Mouse (Mus musculus) MEL (cell line): ENCODE measurements around the gene Asap3. TPM values are rescaled to one million over a fixed set of nuclear protein-coding genes. Genes with fewer than 3 reads are reported as not detected.
A peak's percentile ranks its signal among the peaks of the same experiment; 100 is the strongest.

Experiments
- DNase-seq: peaks from one replicate; pipeline ENCODE4 v3.0.0; 2011; ENCODE audit warnings: low read depth, low spot score
- H3K27ac ChIP-seq: 2 replicates; pipeline ENCODE4 v1.5.1; 2012; ENCODE audit warnings: low read depth, mild to moderate bottlenecking, control low read depth, low read length, moderate library complexity; ENCODE audit not compliant: control insufficient read depth
- H3K27me3 ChIP-seq, 2 experiments: fragments of 150-350 bp in 1 of 2; sonication (generic) in 1 of 2; 2 replicates each; pipeline ENCODE4 v1.6.1; 2012; ENCODE audit warnings: low read length in 2 of 2, mild to moderate bottlenecking in 2 of 2, improper control_type of control experiment in 1 of 2, moderate library complexity in 1 of 2; ENCODE audit not compliant: insufficient read depth in 2 of 2, control insufficient read depth in 1 of 2
- H3K36me3 ChIP-seq, 2 experiments: 2 replicates each; pipeline ENCODE4 v1.6.1; 2012 to 2014; ENCODE audit warnings: low read length in 2 of 2, improper control_type of control experiment in 1 of 2, inconsistent platforms in 1 of 2, mild to moderate bottlenecking in 1 of 2; ENCODE audit not compliant: insufficient read depth in 2 of 2, control insufficient read depth in 1 of 2
- H3K4me1 ChIP-seq, 2 experiments: fragments of 150-350 bp in 1 of 2; sonication (generic) in 1 of 2; 2 replicates each; pipeline ENCODE4 v1.6.1; 2012; ENCODE audit warnings: low read length in 2 of 2, improper control_type of control experiment in 1 of 2, mild to moderate bottlenecking in 1 of 2; ENCODE audit not compliant: insufficient read depth in 2 of 2, control insufficient read depth in 1 of 2
- H3K4me3 ChIP-seq, 2 experiments: fragments of 150-350 bp in 1 of 2; sonication (generic) in 1 of 2; 2 replicates each; pipeline ENCODE4 v1.5.1; 2012; ENCODE audit warnings: low read depth in 2 of 2, low read length in 2 of 2, mild to moderate bottlenecking in 2 of 2, moderate library complexity in 2 of 2, control low read depth in 1 of 2, improper control_type of control experiment in 1 of 2; ENCODE audit not compliant: control insufficient read depth in 1 of 2, insufficient read depth in 1 of 2
- H3K79me2 ChIP-seq: 2 replicates; pipeline ENCODE4 v1.6.1; 2012; ENCODE audit warnings: mild to moderate bottlenecking, low read length, moderate library complexity; ENCODE audit not compliant: control insufficient read depth, poor library complexity, insufficient read depth
- H3K9ac ChIP-seq: 2 replicates; pipeline ENCODE4 v1.6.1; 2012; ENCODE audit warnings: low read depth, mild to moderate bottlenecking, control low read depth, low read length, moderate library complexity; ENCODE audit not compliant: control insufficient read depth, poor library complexity, severe bottlenecking
- H3K9me3 ChIP-seq: fragments of 150-350 bp; sonication (generic); replicated peaks from 2 replicates; pipeline ENCODE4 v1.6.1; 2012; ENCODE audit warnings: mild to moderate bottlenecking, low read length, improper control_type of control experiment, moderate library complexity; ENCODE audit not compliant: insufficient read depth
- CTCF ChIP-seq, 3 experiments: IDR thresholded peaks in 2 of 3; conservative IDR thresholded peaks in 1 of 3; 2 replicates each; pipeline ENCODE4 v1.5.1; 2011 to 2012; ENCODE audit warnings: low read length in 3 of 3, low read depth in 2 of 3, mild to moderate bottlenecking in 2 of 3, improper control_type of control experiment in 1 of 3, inconsistent platforms in 1 of 3, mixed read lengths in 1 of 3, moderate library complexity in 1 of 3; ENCODE audit not compliant: control insufficient read depth in 1 of 3, insufficient read depth in 1 of 3, poor library complexity in 1 of 3, severe bottlenecking in 1 of 3
- EP300 ChIP-seq, 2 experiments: IDR thresholded peaks; 2 replicates each; pipeline ENCODE4 v1.6.1; 2011; ENCODE audit warnings: improper control_type of control experiment in 2 of 2, low read length in 2 of 2, low read depth in 1 of 2, mild to moderate bottlenecking in 1 of 2
- ETS1 ChIP-seq: IDR thresholded peaks from 2 replicates; pipeline ENCODE4 v1.6.1; 2012; ENCODE audit warnings: low read depth, mild to moderate bottlenecking, inconsistent platforms, low read length, improper control_type of control experiment, moderate library complexity
- GATA1 ChIP-seq: IDR thresholded peaks from 2 replicates; pipeline ENCODE4 v1.6.1; 2011; ENCODE audit warnings: low read depth, low read length, improper control_type of control experiment
- HCFC1 ChIP-seq: IDR thresholded peaks from 2 replicates; pipeline ENCODE4 v1.6.1; 2012; ENCODE audit warnings: low read depth, mild to moderate bottlenecking, inconsistent platforms, low read length, improper control_type of control experiment, moderate library complexity
- JUND ChIP-seq: IDR thresholded peaks from 2 replicates; pipeline ENCODE4 v1.6.1; 2011; ENCODE audit warnings: low read depth, mild to moderate bottlenecking, improper control_type of control experiment, low read length
- KAT2A ChIP-seq: conservative IDR thresholded peaks from 2 replicates; pipeline ENCODE4 v1.6.1; 2012; ENCODE audit warnings: low read depth, low read length, improper control_type of control experiment, inconsistent platforms
- MAFK ChIP-seq: IDR thresholded peaks from 2 replicates; pipeline ENCODE4 v1.6.1; 2011; ENCODE audit warnings: low read depth, mild to moderate bottlenecking, low read length, improper control_type of control experiment, borderline replicate concordance
- MXI1 ChIP-seq: IDR thresholded peaks from 2 replicates; pipeline ENCODE4 v1.6.1; 2011; ENCODE audit warnings: mild to moderate bottlenecking, low read depth, low read length, improper control_type of control experiment
- NELFE ChIP-seq: IDR thresholded peaks from 2 replicates; pipeline ENCODE4 v1.6.1; 2011; ENCODE audit warnings: low read depth, low read length, improper control_type of control experiment
- NRF1 ChIP-seq: IDR thresholded peaks from 2 replicates; pipeline ENCODE4 v1.6.1; 2014; ENCODE audit warnings: low read depth, mild to moderate bottlenecking, inconsistent platforms, low read length, improper control_type of control experiment, moderate library complexity; ENCODE audit not compliant: poor library complexity, insufficient read depth, severe bottlenecking
- POLR2A ChIP-seq, 2 experiments: IDR thresholded peaks; 2 replicates each; pipeline ENCODE4 v1.6.1; 2011 to 2012; ENCODE audit warnings: low read length in 2 of 2, mild to moderate bottlenecking in 2 of 2, control low read depth in 1 of 2, improper control_type of control experiment in 1 of 2, low read depth in 1 of 2, moderate library complexity in 1 of 2; ENCODE audit not compliant: control insufficient read depth in 1 of 2, insufficient read depth in 1 of 2, poor library complexity in 1 of 2
- POLR2AphosphoS5 ChIP-seq: IDR thresholded peaks from 2 replicates; pipeline ENCODE4 v1.6.1; 2012; ENCODE audit warnings: low read depth, borderline replicate concordance, mild to moderate bottlenecking, inconsistent platforms, low read length, moderate library complexity, mixed read lengths
- RCOR1 ChIP-seq: IDR thresholded peaks from 2 replicates; pipeline ENCODE4 v1.6.1; 2012; ENCODE audit warnings: low read depth, mild to moderate bottlenecking, inconsistent platforms, low read length, improper control_type of control experiment
- SIN3A ChIP-seq: IDR thresholded peaks from 2 replicates; pipeline ENCODE4 v1.6.1; 2012; ENCODE audit warnings: low read length, improper control_type of control experiment, inconsistent platforms
- TAL1 ChIP-seq: IDR thresholded peaks from 2 replicates; pipeline ENCODE4 v1.6.1; 2012; ENCODE audit warnings: mild to moderate bottlenecking, inconsistent platforms, low read length, moderate library complexity, mixed read lengths
- TBP ChIP-seq: IDR thresholded peaks from 2 replicates; pipeline ENCODE4 v1.8.0; 2011; ENCODE audit warnings: low read depth, low read length, improper control_type of control experiment
- TCF12 ChIP-seq: IDR thresholded peaks from 2 replicates; pipeline ENCODE4 v1.6.1; 2014; ENCODE audit warnings: low read depth, mild to moderate bottlenecking, inconsistent platforms, low read length, improper control_type of control experiment, moderate library complexity
- USF1 ChIP-seq: IDR thresholded peaks from 2 replicates; pipeline ENCODE4 v1.6.1; 2014; ENCODE audit warnings: low read depth, mild to moderate bottlenecking, inconsistent platforms, low read length, improper control_type of control experiment, moderate library complexity
- ZC3H11A ChIP-seq: IDR thresholded peaks from 2 replicates; pipeline ENCODE4 v1.6.1; 2012; ENCODE audit warnings: low read depth, mild to moderate bottlenecking, inconsistent platforms, low read length, improper control_type of control experiment
- ZKSCAN1 ChIP-seq: IDR thresholded peaks from 2 replicates; pipeline ENCODE4 v1.6.1; 2012; ENCODE audit warnings: low read depth, mild to moderate bottlenecking, inconsistent platforms, low read length, improper control_type of control experiment, moderate library complexity
- ZNF384 ChIP-seq: IDR thresholded peaks from 2 replicates; pipeline ENCODE4 v1.6.1; 2012; ENCODE audit warnings: low read depth, mild to moderate bottlenecking, inconsistent platforms, low read length, improper control_type of control experiment
- polyA plus RNA-seq, 2 experiments: library from polyadenylated mRNA; stranded (reverse) in 1 of 2; unstranded in 1 of 2; fragments of >175 nt in 1 of 2; fragments of >200 nt in 1 of 2; gene quantifications; 2 replicates each; pipeline versions ENCODE4 v1.2.1 to v1.2.4; 2012; ENCODE audit warnings: low replicate concordance in 2 of 2, low read depth in 1 of 2; ENCODE audit not compliant: insufficient read length in 2 of 2, insufficient read depth in 1 of 2, missing spikeins in 1 of 2
- total RNA-seq: library from RNA; depleted of rRNA; stranded (reverse); fragments of 300-350 nt; gene quantifications from 2 replicates; pipeline ENCODE4 v1.2.3, GENCODE M21; 2012

The Asap3 gene
- total and polyA plus RNA-seq, 3 experiments, result 0.04 to 0.33 TPM; not detected in 1

DNA sequence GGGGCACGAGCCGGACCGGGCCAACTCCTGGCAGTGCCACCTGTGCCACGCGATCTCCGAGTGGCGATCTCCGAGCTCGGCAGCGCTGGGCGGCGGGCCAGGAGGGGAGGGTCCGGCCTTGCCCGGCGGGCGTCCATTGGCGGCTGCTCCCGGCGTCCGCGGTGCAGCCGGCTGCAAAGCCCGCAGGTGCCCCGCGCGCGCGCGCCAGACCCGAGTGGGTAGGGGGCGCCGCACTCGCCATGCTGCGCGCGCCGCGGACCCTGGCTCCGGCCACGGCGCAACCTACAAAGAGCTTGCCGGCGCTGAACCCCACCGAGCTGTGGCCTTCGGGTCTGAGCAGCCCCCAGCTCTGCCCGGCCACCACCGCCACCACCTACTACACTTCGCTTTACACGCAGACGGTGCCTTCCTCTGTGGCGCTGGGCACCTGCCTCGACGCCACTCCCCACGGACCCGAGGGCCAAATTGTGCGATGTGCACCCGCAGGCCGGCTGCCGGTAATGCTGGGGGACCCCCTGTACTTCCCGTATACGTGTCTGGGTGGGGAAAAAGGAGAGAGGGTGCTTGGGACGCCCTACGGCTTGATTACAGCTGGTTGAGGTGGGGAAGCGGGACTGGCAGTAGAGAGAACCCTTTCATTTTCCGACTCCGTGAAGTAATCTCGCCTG is 33.5 kb upstream of the Asap3 start (continued):
- TF ChIP-seq ZNF384 (no peak), JUND (no peak), GATA1 (no peak), HCFC1 (no peak)

- peak overlapping the region; percentile 99 for H3K27ac ChIP-seq
- TF ChIP-seq SIN3A (peak; percentile 11), NRF1 (peak; percentile 19; the same call in 1 of the 2 replicates), POLR2A (IDR thresholded peaks at IDR 0.05; ENCODE audit: control insufficient read depth in 1 of 2, insufficient read depth in 1 of 2, low read depth in 1 of 2, low read length in 2 of 2, poor library complexity in 1 of 2) (peak in 1 of 2 experiments; percentile 25; a peak in 1 of 4 replicates), TBP (0 out of 2 replicates have a peak, but pooled peaks have one; percentile 10), HCFC1 (0 out of 2 replicates have a peak, but pooled peaks have one; percentile 17), ZKSCAN1 (no peak), NELFE (peak; percentile 2; the same call in 1 of the 2 replicates), POLR2AphosphoS5 (no peak), MXI1 (peak; percentile 23; the same call in 1 of the 2 replicates), USF1 (no peak)
- TF ChIP-seq, all 39 proteins: peak for 7
- peaks cover 42% of the 10 kb centered on the region for H3K79me2 ChIP-seq
- H3K9ac ChIP-seq, result peak overlapping the region; percentile 99
- H3K4me1 ChIP-seq, result peaks cover 15 to 45% of the 10 kb centered on the region in 2 experiments
- H3K9me3 ChIP-seq, result no peaks in the 10 kb centered on the region
- DNase-seq, result no peak
- peaks cover 0 to 37% of the 10 kb centered on the region in 2 experiments; a peak in 2 of 4 replicates for H3K36me3 ChIP-seq
- peak overlapping the region; percentile 44 to 92 for H3K4me3 ChIP-seq
- H3K27me3 ChIP-seq, result no peaks in the 10 kb centered on the region
Measured at GRCm38 (mm10) chr4:136173210-136173715, 32.9 kb upstream of the Asap3 start.

GRCm38 (mm10) chr4:136174216-136175193 is 31.7 kb upstream of the Asap3 start:
- Histone ChIP-seq H3K4me1 (peaks cover 18 to 57% of the 10 kb centered on the region in 2 experiments), H3K36me3 (peaks cover 0 to 49% of the 10 kb centered on the region in 2 experiments; a peak in 2 of 4 replicates), H3K9ac (peak overlapping the region; percentile 99), H3K9me3 (no peaks in the 10 kb centered on the region), H3K79me2 (peaks cover 42% of the 10 kb centered on the region), H3K27me3 (no peaks in the 10 kb centered on the region), H3K27ac (peak overlapping the region; percentile 99), H3K4me3 (peak overlapping the region; percentile 15 to 92)
- DNase-seq, result peak; percentile 92
- TF ChIP-seq MAFK (no peak; the same call in 1 of the 2 replicates), RCOR1 (peak; percentile 74), KAT2A (no peak), ZNF384 (no peak), JUND (no peak), CTCF (IDR thresholded peaks at IDR 0.05 in 2 of 3, conservative IDR thresholded peaks at IDR 0.05 in 1 of 3; ENCODE audit: control insufficient read depth in 1 of 3, insufficient read depth in 1 of 3, low read depth in 2 of 3, low read length in 3 of 3, poor library complexity in 1 of 3, severe bottlenecking in 1 of 3) (peak in 1 of 3 experiments; percentile 16; a peak in 2 of 6 replicates), SIN3A (peak; percentile 58), MXI1 (no peak; the same call in 1 of the 2 replicates), TCF12 (peak; percentile 52; the same call in 1 of the 2 replicates), TBP (no peak), NRF1 (no peak), EP300 (IDR thresholded peaks at IDR 0.05; ENCODE audit: low read depth in 1 of 2, low read length in 2 of 2) (peak in 1 of 2 experiments; percentile 41; a peak in 1 of 4 replicates), ETS1 (peak; percentile 72), TAL1 (0 out of 2 replicates have a peak, but pooled peaks have one; percentile 10), POLR2AphosphoS5 (no peak), ZC3H11A (no peak), POLR2A (IDR thresholded peaks at IDR 0.05; ENCODE audit: control insufficient read depth in 1 of 2, insufficient read depth in 1 of 2, low read depth in 1 of 2, low read length in 2 of 2, poor library complexity in 1 of 2) (peak in 1 of 2 experiments; percentile 22; a peak in 1 of 4 replicates)
